Mouse (Mus musculus): ENCODE results near the gene Olfr1322. TPM values are rescaled to one million over a fixed set of nuclear protein-coding genes. Genes with fewer than 3 reads are reported as not detected.

The Olfr1322 gene
- not detected in 2 replicates for total RNA-seq (2021)
- long read RNA-seq: 0 reads

- no peak for DNase-seq
Measured at GRCm38 (mm10) chrX:49891383-49891782, at the start of gene Olfr1322. Gene Olfr1322, minus strand, starts transcription at chrX:49891483.

GRCm38 (mm10) chrX:49877651-49878349 lies 13.5 kb downstream of the Olfr1322 start:
- DNase-seq: no peak

Other genes starting within 250 kb of the Olfr1322 start
- not detected in 2 replicates for gene Olfr1320, start 219.2 kb downstream of the Olfr1322 start, total RNA-seq (2021)
- not detected in 2 replicates for gene Olfr1321, start 156.4 kb downstream of the Olfr1322 start, total RNA-seq (2021)
- gene Igsf1, start 93.7 kb downstream of the Olfr1322 start, total RNA-seq (2021): 0.81 and 1.2 TPM in 2 replicates
- gene Olfr1323, start 127.9 kb upstream of the Olfr1322 start, total RNA-seq (2021): not detected in 2 replicates